ENCODE assay signal across 12 mouse cellular contexts in genomic region chr7:112604209-112604608, GRCm38 (mm10).
DNase-seq lines count a peak whose midpoint lies in the region; ATAC-seq lines count a peak whose summit lies in the region.
"Had no signal": no experiment of that assay in that cellular context is flagged by ENCODE, and none has a peak within 500 bp of the region (broad histone marks: within the 10 kb centered on the region; RNA-seq: fewer than 3 reads in every experiment).

No protein-coding gene starts in this region.

- H3K9me3 ChIP-seq in hindbrain, embryonic 15.5 days = no peaks in the 10 kb centered on the region
- H3K9me3 ChIP-seq in hindbrain, embryonic 12.5 days (replicated peaks) = no peaks in the 10 kb centered on the region
- no peaks in the 10 kb centered on the region for H3K9me3 ChIP-seq in midbrain, embryonic 14.5 days (ENCODE audit: control insufficient read depth, low read length)
- no peaks in the 10 kb centered on the region for H3K9me3 ChIP-seq in midbrain, embryonic 13.5 days
- H3K9me3 ChIP-seq in stomach, embryonic 16.5 days (replicated peaks; ENCODE audit: control insufficient read depth, low read length) = no peaks in the 10 kb centered on the region
- H3K9me3 ChIP-seq: heart, embryonic 10.5 days; liver, embryonic 13.5 days had no signal

- H3K4me3 ChIP-seq in hindbrain, embryonic 15.5 days = no peak overlapping the region
- no peak overlapping the region for H3K4me3 ChIP-seq in hindbrain, embryonic 12.5 days
- no peak overlapping the region for H3K4me3 ChIP-seq in midbrain, embryonic 14.5 days (replicated peaks; ENCODE audit: low read depth, low read length)
- H3K4me3 ChIP-seq in midbrain, embryonic 13.5 days (replicated peaks) = no peak overlapping the region
- H3K4me3 ChIP-seq in stomach, embryonic 16.5 days (replicated peaks; ENCODE audit: low read length) = no peak overlapping the region
- H3K4me3 ChIP-seq: heart, embryonic 10.5 days; liver, embryonic 13.5 days had no signal

- no peak overlapping the region for H3K9ac ChIP-seq in hindbrain, embryonic 15.5 days
- no peak overlapping the region for H3K9ac ChIP-seq in hindbrain, embryonic 12.5 days
- H3K9ac ChIP-seq in midbrain, embryonic 14.5 days (replicated peaks; ENCODE audit: low read length) = no peak overlapping the region
- no peak overlapping the region for H3K9ac ChIP-seq in midbrain, embryonic 13.5 days (replicated peaks)
- no peak overlapping the region for H3K9ac ChIP-seq in stomach, embryonic 16.5 days (ENCODE audit: low read length)
- H3K9ac ChIP-seq: liver, embryonic 13.5 days had no signal

- no peaks in the 10 kb centered on the region for H3K36me3 ChIP-seq in hindbrain, embryonic 15.5 days
- no peaks in the 10 kb centered on the region for H3K36me3 ChIP-seq in hindbrain, embryonic 12.5 days
- H3K36me3 ChIP-seq in midbrain, embryonic 14.5 days (ENCODE audit: control insufficient read depth, insufficient read depth, low read length) = no peaks in the 10 kb centered on the region
- H3K36me3 ChIP-seq in midbrain, embryonic 13.5 days = no peaks in the 10 kb centered on the region
- no peaks in the 10 kb centered on the region for H3K36me3 ChIP-seq in stomach, embryonic 16.5 days (ENCODE audit: control insufficient read depth, insufficient read depth, low read length)
- H3K36me3 ChIP-seq: heart, embryonic 10.5 days; liver, embryonic 13.5 days had no signal

- peak; percentile 30 to 47 for DNase-seq in cerebellum, postnatal 14 days
- peak; percentile 47 for DNase-seq in midbrain, embryonic 14.5 days
- no peak for DNase-seq in retina, postnatal 1 day
- DNase-seq: cerebellum, adult 9-11 months; liver, embryonic 13.5 days; thymus, adult 2 months had no signal

- H3K27me3 ChIP-seq in hindbrain, embryonic 15.5 days = no peaks in the 10 kb centered on the region
- no peaks in the 10 kb centered on the region for H3K27me3 ChIP-seq in hindbrain, embryonic 12.5 days
- no peaks in the 10 kb centered on the region for H3K27me3 ChIP-seq in midbrain, embryonic 14.5 days (ENCODE audit: control insufficient read depth, insufficient read depth, low read length)
- H3K27me3 ChIP-seq in midbrain, embryonic 13.5 days = no peaks in the 10 kb centered on the region
- no peaks in the 10 kb centered on the region for H3K27me3 ChIP-seq in stomach, embryonic 16.5 days (ENCODE audit: control insufficient read depth, insufficient read depth, low read length)
- H3K27me3 ChIP-seq: liver, embryonic 13.5 days had no signal

- H3K27ac ChIP-seq in hindbrain, embryonic 15.5 days (replicated peaks) = peak overlapping the region; percentile 7
- no peak overlapping the region for H3K27ac ChIP-seq in hindbrain, embryonic 12.5 days
- no peak overlapping the region for H3K27ac ChIP-seq in midbrain, embryonic 14.5 days (replicated peaks; ENCODE audit: low read depth, low read length)
- no peak overlapping the region for H3K27ac ChIP-seq in midbrain, embryonic 13.5 days
- H3K27ac ChIP-seq in stomach, embryonic 16.5 days (ENCODE audit: low read length) = peak overlapping the region; percentile 48; the same call in 1 of the 2 replicates
- H3K27ac ChIP-seq: heart, embryonic 10.5 days; liver, embryonic 13.5 days had no signal

- WGBS in hindbrain, embryonic 15.5 days = 37% methylated on average over 8 of the region's 8 CpGs
- WGBS in hindbrain, embryonic 12.5 days = 69% methylated on average over 8 of the region's 8 CpGs
- 57% methylated on average over 8 of the region's 8 CpGs for WGBS in midbrain, embryonic 14.5 days
- 58% methylated on average over 8 of the region's 8 CpGs for WGBS in midbrain, embryonic 13.5 days
- 53% methylated on average over 8 of the region's 8 CpGs for WGBS in stomach, embryonic 16.5 days

- no peak overlapping the region for H3K4me2 ChIP-seq in hindbrain, embryonic 15.5 days
- H3K4me2 ChIP-seq in hindbrain, embryonic 12.5 days (replicated peaks) = no peak overlapping the region
- no peak overlapping the region for H3K4me2 ChIP-seq in midbrain, embryonic 14.5 days (ENCODE audit: low read length)
- no peak overlapping the region for H3K4me2 ChIP-seq in midbrain, embryonic 13.5 days (replicated peaks)
- no peak overlapping the region for H3K4me2 ChIP-seq in stomach, embryonic 16.5 days (ENCODE audit: low read depth, low read length)
- H3K4me2 ChIP-seq: liver, embryonic 13.5 days had no signal

- H3K4me1 ChIP-seq in hindbrain, embryonic 15.5 days (replicated peaks) = peaks cover 10% of the 10 kb centered on the region; the same call in 1 of the 2 replicates
- no peaks in the 10 kb centered on the region for H3K4me1 ChIP-seq in hindbrain, embryonic 12.5 days
- no peaks in the 10 kb centered on the region for H3K4me1 ChIP-seq in midbrain, embryonic 14.5 days (ENCODE audit: control insufficient read depth, insufficient read depth, low read length)
- no peaks in the 10 kb centered on the region for H3K4me1 ChIP-seq in midbrain, embryonic 13.5 days (replicated peaks)
- peaks cover 12% of the 10 kb centered on the region; the same call in 1 of the 2 replicates for H3K4me1 ChIP-seq in stomach, embryonic 16.5 days (ENCODE audit: control insufficient read depth, insufficient read depth, low read length)
- H3K4me1 ChIP-seq: liver, embryonic 13.5 days had no signal

- no peak for ATAC-seq in cerebellum, adult (ENCODE audit: insufficient number of reproducible peaks, low FRiP score, low TSS enrichment)
- ATAC-seq in hindbrain, embryonic 15.5 days (ENCODE audit: low FRiP score, low read depth) = peak; percentile 54
- no peak for ATAC-seq in hindbrain, embryonic 12.5 days (ENCODE audit: low FRiP score)
- no peak for ATAC-seq in midbrain, embryonic 14.5 days (ENCODE audit: low FRiP score, low TSS enrichment)
- no peak for ATAC-seq in midbrain, embryonic 13.5 days
- ATAC-seq in stomach, embryonic 16.5 days (ENCODE audit: insufficient read depth, low FRiP score) = 0 out of 2 replicates have a peak, but pooled peaks have one; percentile 3

Comparison
In these comparisons a context has a peak if more than half of its experiments do, and no peak if none do; other contexts are left out.
1. ATAC-seq: peak in hindbrain, embryonic 15.5 days (single experiment) and stomach, embryonic 16.5 days (single experiment); none in cerebellum, adult (single experiment), hindbrain, embryonic 12.5 days (single experiment), midbrain, embryonic 14.5 days (single experiment) and midbrain, embryonic 13.5 days (single experiment).
2. H3K27ac ChIP-seq: peak in hindbrain, embryonic 15.5 days (single experiment) and stomach, embryonic 16.5 days (single experiment); none in hindbrain, embryonic 12.5 days (single experiment), midbrain, embryonic 14.5 days (single experiment) and midbrain, embryonic 13.5 days (single experiment).